Mouse (Mus musculus) urinary bladder, postnatal 36 days (tissue): ENCODE results near the gene Ift52.

Source experiments
- DNase-seq, 2 experiments: peaks; one replicate each; pipeline ENCODE4 v3.0.0; 2022; ENCODE audit warnings: low spot score in 2 of 2, mixed read lengths in 1 of 2

Gene Ift52

DNA sequence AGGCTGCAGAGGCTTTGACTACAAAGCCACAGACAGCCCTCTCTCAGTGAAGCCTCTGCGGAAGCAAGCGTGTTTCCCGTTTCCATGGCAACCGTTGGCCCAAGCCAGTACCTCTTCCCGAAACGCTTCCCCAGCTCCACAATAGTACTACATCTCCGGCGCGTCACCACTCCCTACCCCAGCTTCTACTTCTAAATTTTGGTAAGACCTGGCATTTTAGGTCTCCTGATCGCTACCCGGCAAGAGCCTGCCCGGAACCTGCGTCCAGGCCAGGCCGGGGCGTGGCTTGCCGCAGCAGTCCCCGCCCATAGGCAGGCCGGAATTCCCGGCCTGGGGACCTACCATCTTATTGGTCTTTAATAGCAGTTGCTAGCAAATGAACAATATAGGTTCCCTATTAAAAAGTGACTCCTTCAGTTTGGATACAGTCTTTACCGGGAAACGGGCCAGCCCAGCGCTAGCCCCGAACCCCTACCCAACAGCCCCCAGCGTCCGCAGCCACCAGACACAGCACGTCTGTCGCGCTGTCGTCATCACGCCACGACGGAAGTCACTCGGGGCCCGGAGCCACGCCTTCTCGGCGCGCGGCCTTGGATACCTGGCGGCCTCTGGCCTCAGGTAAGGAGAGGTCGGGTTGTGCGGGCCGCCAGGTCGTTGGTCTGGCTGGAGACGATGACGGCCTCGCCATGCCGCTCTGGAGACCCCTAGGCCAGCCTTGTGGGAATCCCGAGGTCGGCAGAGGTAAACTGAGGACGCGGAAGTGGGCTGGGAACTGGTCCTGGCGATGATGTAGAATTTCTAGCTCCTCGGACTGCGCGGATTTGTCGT is at the start of gene Ift52:
TSS of gene Ift52 (plus strand) at position 439 of the 828 bp plus-strand sequence.
- peak; percentile 91 for DNase-seq

DNA sequence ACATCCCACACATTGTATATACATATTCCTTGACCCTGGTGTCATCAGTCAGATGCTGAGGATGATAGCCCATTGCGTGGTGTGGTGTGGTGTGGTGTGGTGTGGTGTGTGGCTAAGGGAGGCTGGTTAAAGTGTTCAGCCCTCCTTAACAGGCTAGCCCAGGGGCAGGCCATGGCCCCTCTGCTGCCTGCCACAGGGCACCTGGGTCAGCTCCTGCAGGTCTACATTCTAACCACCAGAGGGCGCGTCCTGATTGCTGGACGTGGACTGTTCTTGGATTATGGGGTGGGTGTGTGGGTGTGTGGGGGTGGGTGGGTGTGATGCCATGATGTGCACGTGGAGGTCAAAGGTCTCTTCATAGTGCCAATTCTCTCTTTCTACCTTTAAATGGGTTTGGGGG is 48.8 kb upstream of the Ift52 start:
- peak in 1 of 2 experiments; percentile 44 for DNase-seq

DNA sequence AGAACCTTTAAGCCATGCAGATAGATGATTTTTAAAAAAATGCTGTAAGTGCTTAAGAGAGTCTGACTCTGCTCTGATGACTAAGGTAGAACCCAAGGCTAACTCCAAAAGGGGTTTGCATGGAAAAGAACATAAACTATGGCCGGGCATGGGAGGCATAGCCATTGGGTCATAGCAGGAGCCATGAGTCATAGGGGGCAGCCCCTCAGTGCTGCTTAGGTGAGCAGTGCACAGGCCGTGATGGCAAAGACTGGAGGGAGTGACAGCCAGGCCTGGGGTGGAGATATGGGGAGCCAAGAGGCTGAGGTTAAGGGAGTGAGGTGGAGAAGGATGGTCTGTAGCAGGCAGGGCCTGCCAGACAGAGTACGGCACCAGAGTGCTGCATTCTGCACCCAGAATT is 48.1 kb upstream of the Ift52 start:
- no peak for DNase-seq

DNA sequence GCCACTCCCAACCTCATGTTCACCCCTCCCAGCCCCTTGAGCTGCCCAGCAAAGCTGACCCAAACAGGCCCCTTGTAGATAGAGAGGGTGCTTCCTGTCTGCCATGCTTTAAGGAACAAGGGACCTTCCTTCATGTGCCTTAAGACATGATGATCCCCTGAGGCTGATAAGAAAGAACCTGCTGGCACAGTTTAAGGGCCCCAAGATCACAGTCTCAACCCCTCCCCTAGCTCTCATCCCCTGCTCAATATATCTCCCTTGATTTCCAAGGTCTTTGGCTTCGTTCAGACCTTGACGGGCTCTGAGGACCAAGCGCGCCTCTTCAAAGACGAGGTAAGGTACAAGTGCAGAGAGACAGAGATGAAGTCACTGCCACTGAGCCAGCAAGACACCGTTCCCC is 46.3 kb upstream of the Ift52 start:
- DNase-seq: no peak

DNA sequence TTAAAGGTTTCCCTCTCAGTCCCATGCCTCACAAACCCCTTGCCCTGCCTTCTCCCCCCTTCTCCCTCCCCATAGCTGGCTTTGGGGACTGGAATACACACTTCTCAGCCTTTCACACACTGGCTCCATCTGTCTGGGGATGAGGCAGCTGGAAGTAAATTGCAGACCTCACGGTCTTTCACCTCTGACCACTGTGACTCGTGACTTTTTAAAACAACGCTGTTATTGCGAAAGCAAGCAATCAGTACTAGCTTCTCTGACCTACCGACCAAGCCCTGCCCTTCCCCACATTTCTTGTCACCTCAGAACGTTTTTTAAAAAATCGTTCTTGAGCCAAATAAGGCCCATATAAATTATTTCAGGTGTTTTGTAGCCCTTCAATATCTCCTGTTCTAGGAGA is 44.4 kb upstream of the Ift52 start:
- no peak for DNase-seq

DNA sequence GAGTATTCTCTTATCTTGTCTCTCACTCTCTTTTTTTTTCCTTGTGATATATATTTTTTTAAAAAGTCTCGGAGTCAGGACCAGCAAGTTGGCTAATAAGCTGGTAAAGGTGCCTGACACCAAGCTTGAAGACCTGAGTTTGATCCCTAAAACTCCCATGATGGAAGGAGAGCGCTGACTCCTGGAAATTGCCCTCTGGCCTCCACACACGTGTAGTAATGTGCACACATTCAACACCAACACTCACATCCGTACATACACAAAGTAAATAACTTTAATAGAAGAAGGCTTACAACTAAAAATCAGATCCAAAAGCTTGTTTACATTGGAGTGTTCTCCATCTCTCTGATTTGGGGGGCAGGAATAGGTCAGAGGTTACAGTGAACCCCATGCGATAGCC is 43.9 kb upstream of the Ift52 start:
- DNase-seq: no peak

DNA sequence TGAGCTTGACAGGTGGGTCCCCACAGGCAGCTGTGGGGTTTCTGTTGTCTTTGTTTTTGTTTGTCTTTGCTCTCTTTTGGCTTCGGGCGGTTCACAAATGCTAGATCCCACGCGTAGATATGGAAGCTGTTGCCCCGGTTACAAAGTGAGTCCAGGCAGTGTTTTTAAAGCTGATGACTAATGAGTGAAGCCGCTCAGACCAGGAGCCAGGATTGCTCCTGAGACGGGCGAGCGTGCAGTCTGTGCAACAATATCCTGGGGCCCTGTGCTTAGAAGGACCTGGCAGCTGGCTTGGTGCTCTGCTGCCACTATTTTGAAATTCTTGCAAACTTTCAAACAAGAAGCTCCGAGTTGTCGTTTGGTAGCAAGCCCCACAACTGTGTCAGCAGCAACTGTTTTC is 43.5 kb upstream of the Ift52 start:
- DNase-seq: peak; percentile 38 to 58

DNA sequence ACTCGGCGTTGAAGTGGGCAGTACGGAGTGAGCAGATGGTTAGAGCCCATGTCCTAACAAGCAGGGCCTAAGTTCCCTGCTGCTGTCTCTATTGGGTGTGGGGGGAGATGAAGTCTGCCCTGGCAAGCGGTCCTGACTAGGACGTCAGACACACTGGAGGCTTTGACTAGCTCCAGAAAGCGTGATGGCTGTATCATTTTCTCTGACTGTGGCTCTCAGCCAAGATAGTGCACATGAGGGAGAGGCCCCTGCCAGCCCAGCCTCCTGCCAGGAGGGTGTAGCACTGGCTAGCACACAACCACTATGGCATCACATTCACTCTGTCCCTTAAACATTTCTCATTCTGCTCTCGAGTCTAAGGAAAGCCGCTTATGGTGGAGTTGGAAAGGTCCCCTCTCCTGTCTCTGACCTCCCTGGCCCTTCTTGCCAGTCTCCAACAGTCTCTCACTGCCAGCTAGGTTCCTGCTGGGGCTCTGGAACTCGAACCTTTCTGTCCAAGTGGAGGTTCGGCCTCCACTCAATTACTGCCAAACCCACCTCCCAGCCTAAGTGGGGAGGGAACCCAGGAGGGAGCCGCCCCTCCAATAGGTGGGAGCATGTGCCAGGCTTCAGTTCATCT is 41.9 kb upstream of the Ift52 start:
- DNase-seq: peak in 1 of 2 experiments; percentile 48

DNA sequence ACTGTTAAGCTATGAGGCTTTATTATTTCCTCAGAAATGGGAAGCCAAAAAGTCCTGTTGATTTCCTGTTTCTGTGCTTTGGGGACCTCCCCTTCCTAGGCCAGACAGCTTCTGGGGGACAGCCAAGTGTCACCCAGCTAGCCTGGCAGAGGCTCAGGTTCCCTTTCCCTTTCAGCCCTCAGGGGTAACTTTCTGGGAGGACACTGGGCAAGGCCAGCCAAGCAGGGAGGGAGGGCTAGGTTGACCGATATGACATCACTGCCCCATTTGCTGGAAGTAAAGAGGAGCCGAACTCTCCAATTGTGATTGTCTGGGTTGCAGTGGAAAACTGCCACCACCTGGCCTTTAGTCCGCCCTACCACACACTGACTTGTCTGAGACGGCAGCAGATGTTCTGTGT is 41.2 kb upstream of the Ift52 start:
- DNase-seq: peak in 1 of 2 experiments; percentile 33

DNA sequence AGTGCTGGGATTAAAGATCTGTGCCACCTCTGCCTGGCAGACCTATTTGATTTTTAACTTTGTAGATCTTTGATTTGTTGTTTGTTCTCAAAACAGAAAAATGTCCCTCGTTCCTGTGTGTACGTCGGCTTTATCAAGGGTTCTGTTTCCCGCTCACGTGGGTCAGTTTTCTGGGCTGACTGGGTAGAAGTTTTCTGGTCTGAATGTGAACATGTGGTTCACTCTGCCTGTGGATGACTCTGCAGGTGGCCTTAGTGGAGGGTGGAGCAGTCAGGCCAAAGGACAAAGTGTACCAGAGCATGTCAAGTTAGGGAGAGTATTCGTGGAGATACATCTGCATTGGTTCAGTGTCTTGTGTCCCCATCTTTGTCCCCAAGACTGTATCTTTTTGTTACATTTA is 32.8 kb upstream of the Ift52 start:
- no peak for DNase-seq

DNA sequence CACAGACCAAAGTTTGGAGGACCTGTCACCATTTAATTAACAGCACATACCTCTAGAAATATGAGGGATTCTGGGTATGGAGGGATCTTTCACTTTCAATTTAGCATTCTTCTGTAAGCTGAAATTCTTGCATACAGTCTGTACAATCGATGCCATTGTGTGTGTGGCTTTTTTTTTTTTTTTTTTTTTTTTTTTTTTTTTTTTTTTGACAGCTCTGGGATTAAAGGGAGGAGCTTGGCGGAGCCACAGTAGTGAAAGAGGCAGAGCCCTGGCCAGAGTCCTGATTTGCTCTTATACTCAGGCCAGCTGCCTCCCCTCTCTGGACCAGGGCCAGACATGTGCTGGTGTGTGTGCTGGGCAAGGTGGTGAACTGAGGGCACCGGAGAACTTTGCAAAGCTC is 31.2 kb upstream of the Ift52 start:
- peak in 1 of 2 experiments; percentile 64 for DNase-seq

DNA sequence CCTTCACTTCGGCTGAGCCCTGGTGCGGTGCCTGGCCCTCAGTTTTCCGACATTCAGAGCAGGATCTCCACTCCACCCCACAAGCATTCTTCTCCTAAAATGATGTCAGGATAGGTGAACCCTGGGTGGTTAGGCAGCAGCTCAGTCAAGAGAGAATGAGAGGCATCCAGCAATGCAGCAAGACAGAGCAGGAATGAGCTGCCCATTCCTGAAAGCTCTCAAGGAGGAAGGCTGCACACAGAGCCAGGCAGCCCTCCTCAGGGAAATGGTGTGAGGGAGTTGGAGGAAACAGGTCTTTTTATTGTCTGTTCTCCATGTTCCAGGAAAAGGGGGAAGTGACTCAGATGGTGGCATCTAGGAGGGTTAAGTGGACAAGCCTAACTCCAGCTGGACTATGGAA is 30.4 kb upstream of the Ift52 start:
- no peak for DNase-seq

DNA sequence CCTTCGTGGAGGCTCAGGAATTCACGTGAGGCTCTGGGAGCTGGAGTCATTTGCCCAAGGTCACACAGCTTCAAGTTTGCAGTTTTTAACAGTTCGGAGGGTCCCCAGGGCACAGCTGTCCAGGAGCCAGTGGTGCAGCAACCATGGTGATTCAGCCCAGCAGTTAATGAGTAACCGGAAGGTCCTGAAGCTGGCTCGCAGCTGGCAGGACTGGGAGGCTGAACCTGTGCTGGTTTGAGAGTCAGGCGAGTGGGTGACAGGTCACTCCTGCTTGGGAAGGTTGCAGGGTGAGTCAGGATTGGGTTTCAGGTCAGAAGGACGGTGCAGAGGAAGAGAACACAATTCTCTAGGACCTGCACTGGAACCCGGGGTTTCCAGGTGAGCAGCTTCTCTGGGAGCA is 29.9 kb upstream of the Ift52 start, which contains the start of gene Sgk2:
TSS of gene Sgk2 (plus strand) at position 113 of the 400 bp plus-strand sequence.
- DNase-seq: peak in 1 of 2 experiments; percentile 23

DNA sequence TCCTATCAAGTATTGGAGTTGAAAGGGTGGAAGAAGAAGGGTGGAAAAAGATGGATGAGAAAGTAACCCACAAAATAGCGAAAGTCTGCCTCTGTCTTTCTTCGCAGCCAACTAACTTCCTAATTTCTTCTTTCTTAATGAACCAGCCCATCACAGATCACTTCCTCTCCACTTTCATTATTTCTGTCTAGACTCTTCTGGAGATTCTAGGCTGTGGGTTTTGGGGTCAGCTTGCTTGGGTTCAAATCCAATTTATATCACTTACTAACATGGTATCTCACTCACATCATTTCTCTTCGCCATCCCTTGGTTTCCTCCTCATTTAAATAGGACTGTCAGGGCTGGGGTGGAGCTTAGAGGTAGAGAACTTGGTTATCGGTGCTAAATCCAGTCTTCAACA is 28.9 kb upstream of the Ift52 start:
- no peak for DNase-seq

DNA sequence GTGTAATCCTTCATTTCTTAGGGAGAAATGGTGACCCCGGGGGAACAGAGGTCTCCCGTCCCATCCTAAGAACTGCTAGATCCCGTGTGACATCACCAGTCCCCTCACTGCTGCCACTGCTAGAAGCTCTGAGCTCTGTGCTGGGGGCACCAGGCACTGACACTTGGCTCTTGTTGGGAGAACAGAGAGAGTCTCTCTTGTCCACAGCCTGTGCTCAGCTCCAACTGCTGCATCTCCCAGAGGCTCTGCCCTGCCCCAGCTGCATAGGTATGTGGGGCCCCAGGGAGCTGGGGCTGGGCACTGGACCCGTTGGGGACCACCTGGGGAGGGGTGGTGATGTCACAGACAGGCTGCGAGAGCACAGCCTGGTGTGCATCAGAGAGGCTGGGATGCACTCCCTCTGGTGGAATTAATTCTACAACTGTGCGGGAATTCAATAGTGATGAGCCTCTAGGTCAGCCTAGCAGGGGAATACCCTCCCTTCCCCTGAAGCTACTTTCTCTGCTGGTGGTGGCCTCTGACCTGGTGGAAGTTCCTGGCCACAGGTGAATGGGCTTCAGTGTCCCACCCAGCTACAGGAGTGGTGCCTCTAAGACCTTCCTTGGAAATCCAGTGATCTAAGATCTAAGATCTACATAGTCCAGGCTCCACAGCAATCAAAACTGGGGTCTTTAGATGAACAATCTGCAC is 25.6 kb upstream of the Ift52 start:
- DNase-seq: no peak

DNA sequence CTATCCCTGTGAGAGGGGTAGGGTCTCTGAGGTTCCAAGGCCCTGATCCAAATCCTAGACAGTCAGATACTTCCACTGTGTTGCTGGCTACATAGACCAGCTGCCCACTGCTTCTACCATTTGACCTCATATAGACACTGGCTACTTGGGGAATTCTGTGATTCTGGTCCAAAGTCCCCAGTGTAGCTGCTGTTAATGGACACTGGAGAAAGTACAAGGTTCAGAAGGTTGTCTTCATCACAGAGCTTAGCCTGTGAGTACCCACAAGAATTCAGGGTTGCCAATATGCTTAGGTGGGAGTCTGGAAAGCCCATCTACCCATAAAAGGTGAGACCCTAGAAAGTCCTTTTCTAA is 25.1 kb upstream of the Ift52 start:
- no peak for DNase-seq

DNA sequence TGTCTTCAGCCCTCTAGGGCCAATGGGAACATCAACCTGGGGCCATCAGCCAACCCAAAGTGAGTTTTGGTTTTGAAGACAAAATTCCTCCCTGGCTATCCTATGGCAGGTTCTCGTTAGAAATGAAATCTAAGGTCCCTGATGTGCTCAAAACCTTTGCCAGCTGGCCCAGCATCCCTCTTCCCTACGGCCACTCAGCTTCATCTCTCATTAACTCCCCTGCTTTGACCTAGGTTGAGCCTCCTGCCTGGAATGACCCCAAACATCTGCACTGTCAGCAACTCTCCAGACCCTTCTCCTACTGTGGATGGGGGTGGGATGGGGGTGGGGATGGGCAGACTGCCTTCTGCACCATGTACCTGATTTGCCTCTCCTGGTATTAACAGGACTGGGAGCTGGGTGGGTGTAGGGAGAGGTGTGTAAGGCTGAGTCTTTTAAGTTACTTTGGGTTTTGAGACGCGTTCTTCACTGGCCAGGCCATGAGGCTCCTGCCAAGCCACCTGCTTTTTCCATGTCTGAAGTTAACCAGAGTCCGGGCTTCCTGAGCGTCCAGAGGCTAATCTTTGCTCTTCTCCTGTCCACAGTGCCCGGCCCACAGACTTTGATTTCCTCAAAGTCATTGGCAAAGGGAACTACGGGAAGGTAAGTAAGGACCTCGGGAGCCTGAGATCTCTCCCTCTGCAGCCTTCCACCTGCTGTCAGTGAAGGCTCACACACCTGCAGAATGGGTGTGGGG is 23.1 kb upstream of the Ift52 start:
- no peak for DNase-seq

DNA sequence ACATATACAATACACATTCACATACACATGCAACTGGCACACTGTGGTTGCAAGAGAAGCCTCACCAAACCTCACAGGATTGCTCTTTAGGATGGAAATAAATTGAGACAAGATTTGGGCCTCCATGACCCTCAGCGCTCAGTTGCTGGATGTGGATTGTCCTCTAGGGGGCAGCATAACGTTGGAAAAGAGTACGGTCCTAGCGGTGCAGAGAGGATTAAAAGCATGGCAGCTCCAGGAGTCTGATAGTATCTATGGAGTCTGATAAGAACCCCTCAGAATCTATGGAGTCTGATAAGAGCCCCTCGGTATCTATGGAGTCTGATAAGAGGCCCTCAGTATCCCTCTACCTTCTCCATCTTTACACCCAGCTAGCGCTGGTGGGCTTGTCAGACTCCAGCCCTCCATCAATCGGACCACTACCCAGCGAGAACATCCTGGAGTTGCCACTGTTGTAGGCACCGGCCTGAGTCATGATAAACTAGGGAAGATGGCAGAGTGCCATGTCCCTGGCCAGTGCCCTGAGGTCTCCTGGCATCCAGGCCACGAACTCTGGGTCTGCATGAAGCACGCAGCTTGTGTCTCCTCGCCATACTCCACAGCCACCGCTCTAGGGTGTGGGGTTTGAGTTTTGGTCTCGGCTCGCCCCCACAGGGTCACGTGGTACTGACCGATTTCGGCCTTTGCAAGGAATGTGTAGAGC is 18.5 kb upstream of the Ift52 start:
- DNase-seq: peak; percentile 46

DNA sequence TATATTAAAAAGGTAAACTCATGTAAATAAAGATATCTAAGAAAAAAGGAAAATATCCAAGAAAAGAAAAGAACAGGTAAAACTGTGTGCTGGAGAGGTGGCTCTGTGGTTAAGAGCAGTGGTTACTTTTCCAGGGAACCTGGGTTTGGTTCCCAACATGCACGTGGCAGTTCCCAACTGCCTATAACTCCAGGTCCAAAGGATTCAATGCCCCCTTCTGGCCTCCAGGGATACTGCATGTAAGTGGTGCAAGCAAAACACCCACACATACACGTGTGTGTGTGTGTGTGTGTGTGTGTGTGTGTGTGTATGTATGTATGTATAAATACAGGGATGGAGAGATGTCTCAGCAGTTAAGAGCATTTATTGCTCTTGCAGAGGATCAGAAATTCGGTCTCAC is 17.4 kb upstream of the Ift52 start:
- peak in 1 of 2 experiments; percentile 30 for DNase-seq

DNA sequence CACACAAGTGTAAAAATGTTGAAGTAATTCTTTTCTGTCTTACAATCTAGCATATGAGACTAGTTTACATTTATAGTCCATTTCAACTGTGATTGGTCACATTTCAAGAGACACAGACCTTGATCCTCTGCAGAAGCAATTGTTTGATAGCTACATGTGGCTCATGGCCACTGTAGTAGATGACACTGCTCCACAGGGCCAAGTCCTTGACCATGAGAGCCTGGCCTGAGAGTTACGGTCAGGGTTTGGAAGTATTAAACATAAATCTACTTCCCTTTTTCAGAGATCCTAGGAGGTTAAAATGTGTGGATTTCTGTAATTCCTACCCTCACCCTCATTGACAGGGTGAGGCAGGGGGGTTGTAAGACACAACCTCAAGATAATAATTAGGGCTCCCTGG is 16.1 kb upstream of the Ift52 start:
- no peak for DNase-seq

DNA sequence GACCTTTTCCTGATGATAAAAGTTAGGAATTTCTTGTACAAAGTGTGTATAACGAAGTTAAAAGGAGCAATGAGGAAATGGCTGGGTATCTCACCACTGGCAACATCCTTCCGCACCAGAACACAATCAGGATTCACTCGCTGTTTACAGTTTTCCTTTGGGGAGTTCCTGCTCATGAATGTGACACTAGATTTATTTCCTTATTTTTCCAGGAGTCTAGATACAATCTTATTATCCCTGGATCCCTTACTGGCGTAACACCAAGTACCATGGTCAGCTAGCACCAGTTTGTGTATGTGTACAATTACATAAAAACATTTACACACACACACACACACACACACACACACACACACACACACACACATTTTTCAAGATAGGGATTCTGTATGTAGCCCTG is 9.9 kb upstream of the Ift52 start:
- no peak for DNase-seq
